Mouse (Mus musculus) skeletal muscle tissue, adult 2 months (tissue): ENCODE results near the gene Entpd2.

Source experiments
- DNase-seq: peaks from one replicate; pipeline ENCODE4 v3.0.0-alpha.2; 2012; ENCODE audit warnings: low read depth, low spot score

Gene Entpd2

GRCm38 (mm10) chr2:25395721-25396596, at the start of gene Entpd2:
Gene Entpd2, plus strand, starts transcription at chr2:25395874.
- no peak for DNase-seq

GRCm38 (mm10) chr2:25348162-25348561, 47.5 kb upstream of the Entpd2 start:
- DNase-seq: no peak

GRCm38 (mm10) chr2:25349499-25349898, 46.2 kb upstream of the Entpd2 start:
- DNase-seq: no peak

- DNase-seq: no peak
Observed at GRCm38 (mm10) chr2:25350701-25351100, 45.0 kb upstream of the Entpd2 start.

- no peak for DNase-seq
Observed at GRCm38 (mm10) chr2:25354211-25354610, 41.5 kb upstream of the Entpd2 start.

- no peak for DNase-seq
Observed at GRCm38 (mm10) chr2:25355419-25356066, 40.1 kb upstream of the Entpd2 start.

GRCm38 (mm10) chr2:25356208-25357079, 39.2 kb upstream of the Entpd2 start, which contains the start of gene Dpp7:
Gene Dpp7, minus strand, starts transcription at chr2:25356359.
- peak; percentile 84 for DNase-seq

- DNase-seq: no peak
Observed at GRCm38 (mm10) chr2:25359848-25360247, 35.8 kb upstream of the Entpd2 start.

GRCm38 (mm10) chr2:25363478-25364178, 32.0 kb upstream of the Entpd2 start:
- DNase-seq: no peak

- DNase-seq: no peak
Observed at GRCm38 (mm10) chr2:25364313-25364712, 31.4 kb upstream of the Entpd2 start.

GRCm38 (mm10) chr2:25364761-25365090, 30.9 kb upstream of the Entpd2 start:
- DNase-seq: no peak

GRCm38 (mm10) chr2:25365091-25365761, 30.4 kb upstream of the Entpd2 start, which contains the start of gene Uap1l1:
Gene Uap1l1, minus strand, starts transcription at chr2:25365682.
- DNase-seq: peak; percentile 76

- no peak for DNase-seq
Observed at GRCm38 (mm10) chr2:25369996-25370395, 25.7 kb upstream of the Entpd2 start.

- peak; percentile 71 for DNase-seq
Observed at GRCm38 (mm10) chr2:25371764-25372643, 23.7 kb upstream of the Entpd2 start, which contains the start of gene Sapcd2. Gene Sapcd2, plus strand, starts transcription at chr2:25372321.

GRCm38 (mm10) chr2:25372644-25373391, 22.9 kb upstream of the Entpd2 start:
- DNase-seq: no peak

- no peak for DNase-seq
Observed at GRCm38 (mm10) chr2:25373431-25373830, 22.2 kb upstream of the Entpd2 start.

GRCm38 (mm10) chr2:25376589-25376988, 19.1 kb upstream of the Entpd2 start:
- DNase-seq: no peak

- DNase-seq: no peak
Observed at GRCm38 (mm10) chr2:25384492-25384891, 11.2 kb upstream of the Entpd2 start.

- DNase-seq: no peak
Observed at GRCm38 (mm10) chr2:25391266-25391665, 4.4 kb upstream of the Entpd2 start.
